Mouse (Mus musculus): Measurements from ENCODE around the gene Vmn2r98. TPM values are rescaled to one million over a fixed set of nuclear protein-coding genes. Genes with fewer than 3 reads are reported as not detected.
"Not testable (repeated sequence)": the region's sequence is repeated elsewhere in the genome, so short reads cannot be mapped to it uniquely, and the experiment has no call there.

Gene Vmn2r98
- not detected in 2 replicates for polyA plus RNA-seq (2011; ENCODE audit: insufficient read depth, insufficient read length, low read depth, missing spikeins)

- H3K27ac ChIP-seq (ENCODE audit: insufficient read depth, low read length); H3K9me3 ChIP-seq (replicated peaks; ENCODE audit: control insufficient read depth, insufficient read depth, low read length, poor library complexity, severe bottlenecking); H3K4me3 ChIP-seq (ENCODE audit: low read depth, low read length); H3K36me3 ChIP-seq (ENCODE audit: control insufficient read depth, insufficient read depth, low read length, poor library complexity, severe bottlenecking); H3K4me1 ChIP-seq (ENCODE audit: control insufficient read depth, insufficient read depth, low read length); H3K9ac ChIP-seq (ENCODE audit: low read depth, poor library complexity, severe bottlenecking); H3K27me3 ChIP-seq (ENCODE audit: control insufficient read depth, insufficient read depth, low read length, poor library complexity, severe bottlenecking): not testable (repeated sequence)
These were observed at the start of gene Vmn2r98 for GRCm38 (mm10) chr17:19053160-19053559. TSS of gene Vmn2r98 (plus strand) at chr17:19053460.

GRCm38 (mm10) chr17:19031441-19031840, 21.8 kb upstream of the Vmn2r98 start:
- not testable (repeated sequence) for H3K36me3 ChIP-seq (ENCODE audit: control insufficient read depth, insufficient read depth, low read length, poor library complexity, severe bottlenecking); H3K9ac ChIP-seq (ENCODE audit: low read depth, poor library complexity, severe bottlenecking); H3K27me3 ChIP-seq (ENCODE audit: control insufficient read depth, insufficient read depth, low read length, poor library complexity, severe bottlenecking); H3K4me1 ChIP-seq (ENCODE audit: control insufficient read depth, insufficient read depth, low read length); H3K27ac ChIP-seq (ENCODE audit: insufficient read depth, low read length); H3K4me3 ChIP-seq (ENCODE audit: low read depth, low read length); H3K9me3 ChIP-seq (replicated peaks; ENCODE audit: control insufficient read depth, insufficient read depth, low read length, poor library complexity, severe bottlenecking)

- H3K27me3 ChIP-seq (ENCODE audit: control insufficient read depth, insufficient read depth, low read length, poor library complexity, severe bottlenecking), result no peaks in the 10 kb centered on the region
- TF ChIP-seq POLR2A (IDR thresholded peaks at IDR 0.05; ENCODE audit: insufficient read depth, low read length) (no peak), CTCF (IDR thresholded peaks at IDR 0.05; ENCODE audit: low read depth, low read length) (no peak), EP300 (IDR thresholded peaks at IDR 0.05; ENCODE audit: insufficient read depth, low read depth, low read length) (no peak)
These were observed 21.3 kb upstream of the Vmn2r98 start for GRCm38 (mm10) chr17:19031962-19032361.

GRCm38 (mm10) chr17:19032721-19033120, 20.5 kb upstream of the Vmn2r98 start:
- H3K4me3 ChIP-seq (ENCODE audit: low read depth, low read length), result no peak overlapping the region
- no peaks in the 10 kb centered on the region for H3K27me3 ChIP-seq (ENCODE audit: control insufficient read depth, insufficient read depth, low read length, poor library complexity, severe bottlenecking)
- no peaks in the 10 kb centered on the region for H3K36me3 ChIP-seq (ENCODE audit: control insufficient read depth, insufficient read depth, low read length, poor library complexity, severe bottlenecking)
- TF ChIP-seq EP300 (IDR thresholded peaks at IDR 0.05; ENCODE audit: insufficient read depth, low read depth, low read length), result no peak
- TF ChIP-seq POLR2A (IDR thresholded peaks at IDR 0.05; ENCODE audit: insufficient read depth, low read length), result no peak
- TF ChIP-seq CTCF (IDR thresholded peaks at IDR 0.05; ENCODE audit: low read depth, low read length), result no peak
- no peak overlapping the region for H3K9ac ChIP-seq (ENCODE audit: low read depth, poor library complexity, severe bottlenecking)
- H3K4me1 ChIP-seq (ENCODE audit: control insufficient read depth, insufficient read depth, low read length), result no peaks in the 10 kb centered on the region
- peaks cover 3% of the 10 kb centered on the region; the same call in 1 of the 2 replicates for H3K9me3 ChIP-seq (replicated peaks; ENCODE audit: control insufficient read depth, insufficient read depth, low read length, poor library complexity, severe bottlenecking)
- no peak overlapping the region for H3K27ac ChIP-seq (ENCODE audit: insufficient read depth, low read length)

More at GRCm38 (mm10) chr17:19031962-19032361, 21.3 kb upstream of the Vmn2r98 start:
- Histone ChIP-seq H3K27ac (ENCODE audit: insufficient read depth, low read length) (no peak overlapping the region), H3K4me3 (ENCODE audit: low read depth, low read length) (no peak overlapping the region), H3K36me3 (ENCODE audit: control insufficient read depth, insufficient read depth, low read length, poor library complexity, severe bottlenecking) (no peaks in the 10 kb centered on the region), H3K9ac (ENCODE audit: low read depth, poor library complexity, severe bottlenecking) (no peak overlapping the region), H3K9me3 (replicated peaks; ENCODE audit: control insufficient read depth, insufficient read depth, low read length, poor library complexity, severe bottlenecking) (0 out of 2 replicates have a peak, but pooled peaks cover 3% of the 10 kb centered on the region), H3K4me1 (ENCODE audit: control insufficient read depth, insufficient read depth, low read length) (no peaks in the 10 kb centered on the region)

Other genes with a start within 250 kb of the Vmn2r98 start
- 0.05 and 0.16 TPM in 2 replicates for gene Vmn2r97, start 139.2 kb upstream of the Vmn2r98 start, polyA plus RNA-seq (2011; ENCODE audit: insufficient read depth, insufficient read length, low read depth, missing spikeins)

Measured in ES-Bruce4 (cell line).